Mouse (Mus musculus): ENCODE measurements around the gene Cenpm.

GRCm38 (mm10) chr15:82198342-82198741, 46.2 kb downstream of the Cenpm start:
- no peak for TF ChIP-seq CTCF (IDR thresholded peaks at IDR 0.05; ENCODE audit: borderline replicate concordance, insufficient read depth, low read length)
- no peak for TF ChIP-seq POLR2A (IDR thresholded peaks at IDR 0.05; ENCODE audit: low read depth, low read length)

All from embryonic fibroblast, embryonic 13.5 days (primary cell).